8 mouse cellular contexts compared by ENCODE assay signal in genomic region chr3:94309633-94310363, GRCm38 (mm10). TPM values are rescaled to one million over a fixed set of nuclear protein-coding genes. Genes with fewer than 3 reads are reported as not detected.
DNase-seq lines count a peak whose midpoint lies in the region; ATAC-seq lines count a peak whose summit lies in the region.

Gene Them4, plus strand, starts transcription at chr3:94310089.

- H3K9me3 ChIP-seq in hindbrain, embryonic 12.5 days (replicated peaks) = no peaks in the 10 kb centered on the region

- peak within 1 kb of the TSS; percentile 79 for H3K27ac ChIP-seq in hindbrain, embryonic 12.5 days

- no peaks in the 10 kb centered on the region for H3K27me3 ChIP-seq in hindbrain, embryonic 12.5 days

- 3% methylated on average over 47 of the region's 47 CpGs for WGBS in hindbrain, embryonic 12.5 days

- H3K36me3 ChIP-seq in hindbrain, embryonic 12.5 days = no peaks in the 10 kb centered on the region

- H3K4me2 ChIP-seq in hindbrain, embryonic 12.5 days (replicated peaks) = peak within 1 kb of the TSS; percentile 68

- peak within 1 kb of the TSS; percentile 64 for H3K4me3 ChIP-seq in hindbrain, embryonic 12.5 days

- H3K9ac ChIP-seq in hindbrain, embryonic 12.5 days = peak within 1 kb of the TSS; percentile 75

- peak; percentile 98 for DNase-seq in NIH3T3 (ENCODE audit: low read depth)
- peak; percentile 93 to 96 for DNase-seq in cerebellum, postnatal 10 days
- DNase-seq in frontal cortex, postnatal 10 days (ENCODE audit: low spot score in 2 of 2) = peak; percentile 82 to 87
- peak; percentile 89 to 92 for DNase-seq in layer of hippocampus, postnatal 14 days (ENCODE audit: low spot score in 2 of 2)
- peak; percentile 96 for DNase-seq in lung, postnatal 14 days
- DNase-seq in retina, adult 2 months (ENCODE audit: low read depth, low spot score) = peak; percentile 85
- DNase-seq in thymus, postnatal 36 days = peak; percentile 86 to 89

- peaks cover 8% of the 10 kb centered on the region; the same call in 1 of the 2 replicates for H3K4me1 ChIP-seq in hindbrain, embryonic 12.5 days

- peak; percentile 98 for ATAC-seq in hindbrain, embryonic 12.5 days (ENCODE audit: low FRiP score)

RNA-seq across cellular contexts. Expression of gene Them4, which starts in this region (rescaled TPM):
- polyA plus RNA-seq in hindbrain, embryonic 12.5 days (2016; fragmentation: Nextera tagmentation; extraction: Ambion mirVana) = 16.1 and 18.1 TPM in 2 replicates
- total RNA-seq in layer of hippocampus, postnatal 14 days (2021) = 10 to 100 TPM; 25.0 to 30.5 TPM

Comparison
In these comparisons a context has a peak if more than half of its experiments do, and no peak if none do; other contexts are left out.
1. Peak in every context shown above with its lines: DNase-seq, ATAC-seq, H3K4me3 ChIP-seq and H3K27ac ChIP-seq.